Mouse (Mus musculus) brown adipose tissue, adult 24 weeks (tissue): ENCODE measurements around the gene Baiap2l1. TPM values are rescaled to one million over a fixed set of nuclear protein-coding genes. Genes with fewer than 3 reads are reported as not detected.
A peak's percentile ranks its signal among the peaks of the same experiment; 100 is the strongest.

ENCODE experiments used
- H3K27ac ChIP-seq: fragments of 200-500 bp; replicated peaks from 2 replicates; pipeline ENCODE4 v1.5.1; 2012; ENCODE audit warnings: low read depth, mild to moderate bottlenecking, low read length
- H3K4me1 ChIP-seq: fragments of 200-500 bp; 2 replicates; pipeline ENCODE4 v1.6.1; 2012; ENCODE audit warnings: low read length, mixed read lengths; ENCODE audit not compliant: control insufficient read depth, insufficient read depth, insufficient read length
- H3K4me3 ChIP-seq: fragments of 200-500 bp; 2 replicates; pipeline ENCODE4 v1.5.1; 2012; ENCODE audit warnings: low read depth, mild to moderate bottlenecking, low read length, moderate library complexity; ENCODE audit not compliant: insufficient read depth
- polyA plus RNA-seq: library from polyadenylated mRNA; stranded (reverse); fragments of >200 nt; gene quantifications from 2 replicates; pipeline ENCODE4 v1.2.4, GENCODE M21; 2012; ENCODE audit not compliant: missing spikeins, insufficient read depth, insufficient read length

Gene Baiap2l1
- polyA plus RNA-seq, 1 experiment, result not detected

DNA sequence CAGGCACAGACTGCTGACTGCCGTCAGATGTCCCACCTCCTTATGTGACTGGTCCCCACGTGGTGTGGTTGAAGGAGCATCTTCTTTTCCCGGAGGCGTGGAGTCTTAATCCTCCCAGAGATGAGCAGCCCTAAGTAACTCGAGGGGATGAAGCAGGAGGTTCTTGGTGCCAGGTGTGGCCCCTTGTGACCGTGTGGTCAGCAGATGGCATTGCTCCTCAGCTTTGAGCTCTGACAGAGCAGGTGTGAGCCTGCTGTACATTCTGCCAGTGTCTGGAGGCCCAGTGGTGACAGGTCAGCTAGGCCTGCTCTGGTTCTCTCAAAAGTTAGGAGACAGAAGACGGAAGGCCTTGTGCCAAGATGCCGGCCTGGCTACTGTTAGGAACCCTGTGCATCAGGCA, 97.4 kb downstream of the Baiap2l1 start:
- peaks cover 55% of the 10 kb centered on the region for H3K4me1 ChIP-seq
- H3K27ac ChIP-seq, result 0 out of 2 replicates have a peak overlapping the region, but pooled peaks have one; percentile 5
- no peak overlapping the region for H3K4me3 ChIP-seq

DNA sequence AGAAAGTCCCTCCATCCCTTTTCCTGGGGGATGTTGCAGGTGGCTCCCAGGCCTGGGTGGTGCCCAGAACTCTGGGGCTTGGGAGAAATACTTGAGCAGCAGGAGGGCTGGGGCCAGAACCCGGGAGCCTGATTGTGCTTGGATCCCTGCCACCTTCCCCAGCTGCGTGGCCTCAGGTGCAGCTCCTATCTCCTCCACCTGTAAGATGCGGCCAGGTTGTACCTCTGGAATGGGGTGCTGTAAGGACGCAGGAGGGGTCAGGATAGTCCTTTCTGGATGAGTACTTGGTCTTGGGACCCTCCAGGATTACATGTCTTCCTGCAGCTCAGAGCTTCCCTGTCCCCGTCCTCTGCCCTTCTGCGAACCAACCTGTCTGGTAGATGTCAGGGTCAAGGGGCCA, 98.7 kb downstream of the Baiap2l1 start:
- H3K27ac ChIP-seq, result no peak overlapping the region
- H3K4me3 ChIP-seq, result peak overlapping the region; percentile 96; the same call in 1 of the 2 replicates
- peaks cover 53% of the 10 kb centered on the region for H3K4me1 ChIP-seq

DNA sequence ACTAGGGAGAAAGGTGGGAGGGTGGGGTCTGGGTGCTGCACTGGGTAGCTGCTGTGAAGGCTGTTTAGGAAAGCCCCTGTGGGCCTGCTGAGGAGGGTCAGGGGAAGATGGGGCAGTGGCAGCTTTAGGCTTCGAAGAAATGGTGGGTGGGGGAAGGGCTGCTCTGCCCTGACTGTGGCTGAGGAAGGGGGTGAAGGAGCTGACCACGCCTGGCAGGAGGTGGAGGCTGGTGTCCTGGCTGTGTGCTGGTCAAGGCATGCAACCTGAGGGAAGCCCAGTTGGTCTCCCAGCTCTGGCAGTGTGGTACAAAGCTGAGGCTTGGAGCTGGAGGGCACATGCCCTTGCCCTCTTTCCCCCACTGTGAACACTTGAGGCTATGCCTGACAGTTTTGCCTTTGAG, 99.2 kb downstream of the Baiap2l1 start:
- H3K4me1 ChIP-seq, result peaks cover 55% of the 10 kb centered on the region
- peak overlapping the region; percentile 96 for H3K4me3 ChIP-seq
- peak overlapping the region; percentile 57 for H3K27ac ChIP-seq

DNA sequence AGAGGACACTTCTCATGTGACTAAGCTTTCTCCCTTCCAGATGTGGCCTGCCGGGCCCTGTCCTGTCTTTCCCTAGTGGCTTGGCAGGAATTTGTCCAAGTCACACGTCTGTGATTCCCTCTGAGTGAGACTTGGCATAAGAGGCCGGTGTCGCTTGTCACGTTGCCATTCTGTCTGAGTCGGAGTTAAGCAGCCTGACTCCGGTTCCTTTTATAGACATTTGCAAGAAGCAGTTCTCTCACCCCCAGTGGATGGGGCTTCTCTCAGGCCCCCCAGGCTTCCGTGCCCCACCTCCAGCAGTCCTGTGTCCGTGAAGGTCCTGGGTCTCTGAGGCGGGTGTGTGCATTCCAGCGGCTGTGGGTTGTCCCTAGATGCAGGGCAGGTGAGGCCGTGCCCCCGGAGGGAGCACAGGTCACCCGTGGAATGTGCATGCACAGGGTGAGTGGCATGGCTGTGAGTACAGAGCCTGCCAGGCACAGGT, 99.7 kb downstream of the Baiap2l1 start:
- Histone ChIP-seq H3K4me1 (peaks cover 50% of the 10 kb centered on the region), H3K27ac (peak overlapping the region; percentile 57), H3K4me3 (peak overlapping the region; percentile 96)

DNA sequence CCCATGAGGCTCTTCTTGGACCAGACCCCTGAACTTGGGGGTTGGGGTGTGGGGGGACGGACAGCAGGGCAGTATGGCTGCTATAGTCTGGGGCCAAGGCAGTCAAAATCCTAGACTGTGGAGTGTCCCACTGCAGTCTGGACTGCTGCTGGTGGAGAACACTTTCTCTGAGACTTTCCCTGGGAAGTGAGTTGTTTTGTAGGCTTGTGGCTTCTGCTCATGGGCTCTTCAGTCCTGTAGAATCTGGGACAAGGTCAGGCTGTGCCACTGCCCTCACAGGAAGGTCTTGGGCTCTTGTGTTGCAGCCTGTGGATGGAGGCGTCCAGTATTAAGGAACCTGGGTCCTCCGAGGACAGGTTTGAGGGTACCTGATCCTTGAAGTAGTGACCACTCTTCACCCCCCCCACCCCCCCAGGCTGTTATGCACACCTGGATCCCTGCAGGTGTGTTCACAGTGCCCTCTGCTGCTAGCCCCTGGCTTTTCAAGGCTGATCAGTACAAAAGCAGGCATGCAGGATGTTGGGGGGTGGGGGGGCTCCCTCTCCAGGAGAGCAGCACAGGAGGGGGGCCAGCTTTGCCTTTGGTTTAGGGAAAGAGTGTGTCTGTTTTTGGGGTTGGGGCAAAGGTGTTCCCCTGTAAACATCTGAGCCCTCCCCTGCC, 100.3 kb downstream of the Baiap2l1 start:
- Histone ChIP-seq H3K4me1 (peaks cover 47% of the 10 kb centered on the region), H3K27ac (peak overlapping the region; percentile 89), H3K4me3 (peak overlapping the region; percentile 96)

DNA sequence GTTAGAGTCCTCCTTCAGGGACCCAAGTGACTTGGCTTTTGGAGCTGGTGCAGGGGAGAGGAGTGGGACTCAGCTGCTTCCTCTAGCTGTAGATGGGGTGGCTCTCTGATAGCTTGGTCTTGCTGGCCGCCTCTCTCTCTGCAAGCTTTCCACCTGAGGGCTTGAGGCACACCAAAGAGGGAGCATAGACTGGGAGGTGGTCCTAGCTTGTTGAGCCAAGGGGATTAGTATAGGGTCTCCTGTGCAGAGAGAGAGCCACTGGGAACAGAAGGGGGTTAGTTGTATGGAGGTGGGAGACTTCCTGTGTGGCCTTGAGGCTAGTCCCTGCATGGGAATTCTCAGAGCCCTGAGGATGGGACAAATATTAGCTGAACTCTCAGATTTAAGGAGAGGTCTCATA, 101.0 kb downstream of the Baiap2l1 start:
- Histone ChIP-seq H3K27ac (peak overlapping the region; percentile 89), H3K4me1 (peaks cover 47% of the 10 kb centered on the region), H3K4me3 (peak overlapping the region; percentile 96)

DNA sequence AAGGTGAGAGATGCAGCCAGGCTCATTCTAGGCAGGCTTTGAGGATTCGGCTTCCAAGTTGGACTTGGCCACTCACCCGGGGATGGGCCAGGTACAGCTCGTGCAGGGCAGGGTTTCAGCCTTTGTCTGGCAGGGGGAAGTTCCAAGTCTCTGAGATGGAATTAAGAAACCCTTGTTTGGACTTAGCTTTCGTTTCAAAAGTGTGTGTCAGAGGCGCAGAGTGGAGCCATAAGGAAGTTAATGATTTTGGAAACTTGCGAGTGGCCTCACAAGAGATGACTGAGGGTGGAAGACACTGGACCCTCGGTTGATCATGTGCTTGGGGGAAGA, 101.4 kb downstream of the Baiap2l1 start:
- peaks cover 43% of the 10 kb centered on the region for H3K4me1 ChIP-seq
- peak overlapping the region; percentile 89 for H3K27ac ChIP-seq
- peak overlapping the region; percentile 96 for H3K4me3 ChIP-seq

DNA sequence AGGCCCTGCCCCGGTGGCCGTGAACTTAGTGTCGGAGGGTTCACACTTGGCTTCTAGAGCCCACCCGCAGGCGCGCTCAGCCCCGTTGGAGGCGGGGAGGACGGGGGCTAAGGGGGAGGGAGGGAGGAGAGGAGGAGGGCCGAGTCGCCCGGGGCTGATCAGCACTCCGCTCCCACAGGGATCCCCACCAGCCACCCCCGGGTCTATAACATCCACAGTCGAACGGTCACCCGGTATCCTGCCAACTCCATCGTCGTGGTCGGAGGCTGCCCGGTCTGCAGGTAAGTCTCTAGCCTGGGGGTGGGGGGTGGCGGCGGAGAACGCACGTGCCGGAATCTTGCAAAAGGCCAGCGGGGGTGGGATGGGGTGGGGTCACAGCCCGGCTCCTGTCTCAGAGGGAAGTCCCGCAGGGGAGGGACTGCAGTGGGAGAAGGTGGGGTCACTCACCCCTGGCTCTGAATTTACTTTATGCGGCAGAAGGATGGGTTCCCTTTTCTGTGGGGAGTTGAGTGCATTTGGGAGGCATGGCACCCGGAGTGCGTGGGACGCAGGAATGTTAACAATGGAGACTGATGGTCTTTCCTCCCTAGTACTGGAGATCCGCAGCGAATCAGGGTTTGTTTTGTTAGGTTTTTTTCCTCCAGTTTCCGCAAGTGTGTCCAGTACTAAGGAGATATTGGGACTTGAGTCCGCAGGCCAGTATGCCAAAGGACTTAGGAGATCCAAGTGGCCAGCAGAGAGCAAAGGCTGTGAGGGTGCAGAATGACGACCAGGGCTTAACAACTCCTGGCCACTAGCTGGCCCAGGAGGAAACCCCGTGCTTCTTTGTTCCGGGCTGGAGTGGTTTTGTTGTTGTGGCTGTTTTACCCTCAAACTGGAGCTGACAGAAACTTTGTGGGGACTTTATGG, 102.0 kb downstream of the Baiap2l1 start:
- Histone ChIP-seq H3K27ac (peak overlapping the region; percentile 89), H3K4me3 (peak overlapping the region; percentile 96), H3K4me1 (peaks cover 38% of the 10 kb centered on the region)

DNA sequence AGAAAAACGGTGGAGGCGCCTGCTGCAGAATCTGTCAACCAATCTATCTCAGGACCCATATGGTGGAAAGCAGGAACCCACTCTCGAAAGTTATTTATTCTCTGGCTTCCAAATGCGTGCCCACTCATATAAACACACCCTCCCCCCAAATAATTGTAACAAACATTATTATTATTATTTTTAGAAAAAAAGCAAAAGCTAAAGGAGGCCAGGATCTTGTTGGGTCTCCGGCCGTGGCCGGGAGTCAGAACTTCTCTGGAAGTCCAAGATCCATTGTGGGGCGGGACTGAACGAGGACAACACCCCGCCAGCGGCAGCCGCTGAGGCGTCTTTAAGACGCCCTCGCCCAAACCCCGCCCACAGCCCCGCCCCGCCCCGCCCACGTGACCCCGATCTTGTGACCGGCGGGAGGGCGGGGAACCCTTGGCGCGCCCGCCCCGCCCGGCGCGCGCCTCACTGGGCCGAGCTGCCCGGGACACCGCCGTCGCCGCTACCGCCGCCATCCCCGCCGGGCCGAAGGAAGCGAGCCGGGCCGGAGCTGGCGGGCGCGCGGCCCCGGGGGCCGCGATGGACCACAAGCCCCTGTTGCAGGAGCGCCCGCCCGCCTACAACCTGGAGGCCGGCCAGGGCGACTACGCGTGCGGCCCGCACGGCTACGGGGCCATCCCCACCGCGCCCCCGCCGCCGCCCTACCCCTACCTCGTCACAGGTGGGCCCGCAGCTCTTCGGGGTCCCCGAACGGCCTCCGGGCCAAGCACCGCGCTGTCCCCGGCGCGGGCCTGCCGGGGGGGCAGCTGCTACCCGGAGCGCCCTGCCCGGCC, 102.9 kb downstream of the Baiap2l1 start:
- H3K27ac ChIP-seq, result peak overlapping the region; percentile 89
- H3K4me3 ChIP-seq, result peak overlapping the region; percentile 96
- H3K4me1 ChIP-seq, result peaks cover 29% of the 10 kb centered on the region

DNA sequence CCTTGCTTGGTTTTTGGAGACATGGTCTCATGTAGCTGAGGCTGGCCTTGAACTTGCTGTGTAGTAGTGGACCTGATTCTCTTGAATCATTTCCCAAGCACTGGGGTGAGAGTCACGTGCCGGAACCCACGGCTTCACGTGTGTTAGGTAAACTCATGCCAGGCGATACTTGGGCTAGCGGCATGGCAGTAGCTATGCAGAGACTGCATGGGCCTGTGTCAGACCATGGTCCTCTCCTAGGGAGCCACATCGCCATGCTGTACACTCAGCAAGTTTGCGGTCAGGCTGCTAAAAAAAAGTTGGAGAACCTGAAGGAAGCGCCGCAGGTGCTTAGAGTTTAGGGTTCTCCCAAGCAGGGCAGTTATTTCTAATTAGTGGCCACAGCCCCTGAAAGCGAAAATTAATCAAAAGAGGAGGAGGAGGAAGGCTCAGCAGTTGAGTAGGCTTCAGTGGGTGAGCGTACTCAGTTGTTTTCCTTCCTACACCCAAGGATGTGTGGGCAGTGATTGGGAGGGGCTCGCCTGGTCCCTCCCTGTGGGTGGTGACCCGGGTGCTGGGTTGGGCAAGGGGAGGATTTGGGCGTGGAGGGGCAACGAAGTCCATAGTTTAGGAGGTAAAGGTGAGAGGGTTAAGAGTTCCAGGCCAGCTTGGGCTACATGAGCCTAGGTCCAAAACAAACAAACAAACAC, 103.6 kb downstream of the Baiap2l1 start:
- peak overlapping the region; percentile 76 for H3K27ac ChIP-seq
- H3K4me3 ChIP-seq, result peak overlapping the region; percentile 54
- H3K4me1 ChIP-seq, result peaks cover 23% of the 10 kb centered on the region

DNA sequence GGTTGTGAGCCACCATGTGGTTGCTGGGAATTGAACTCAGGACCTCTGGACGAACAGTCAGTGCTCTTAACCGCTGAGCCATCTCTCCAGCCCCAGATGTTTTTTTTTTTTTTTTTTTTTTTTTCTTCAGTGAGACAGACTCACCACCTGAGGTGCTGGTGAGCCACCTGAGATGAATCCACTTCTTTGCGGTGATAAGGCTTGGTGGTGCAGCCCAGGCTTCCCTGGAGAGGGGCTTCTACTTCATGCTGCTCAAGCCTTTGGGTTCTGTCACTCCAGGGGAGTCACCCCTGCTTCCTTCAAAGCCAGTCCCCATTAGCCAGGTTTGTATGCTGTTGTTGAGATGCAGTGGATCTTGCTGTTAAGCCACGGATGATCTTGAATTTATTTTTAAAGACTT, 104.7 kb downstream of the Baiap2l1 start:
- Histone ChIP-seq H3K27ac (no peak overlapping the region), H3K4me1 (peaks cover 13% of the 10 kb centered on the region)

DNA sequence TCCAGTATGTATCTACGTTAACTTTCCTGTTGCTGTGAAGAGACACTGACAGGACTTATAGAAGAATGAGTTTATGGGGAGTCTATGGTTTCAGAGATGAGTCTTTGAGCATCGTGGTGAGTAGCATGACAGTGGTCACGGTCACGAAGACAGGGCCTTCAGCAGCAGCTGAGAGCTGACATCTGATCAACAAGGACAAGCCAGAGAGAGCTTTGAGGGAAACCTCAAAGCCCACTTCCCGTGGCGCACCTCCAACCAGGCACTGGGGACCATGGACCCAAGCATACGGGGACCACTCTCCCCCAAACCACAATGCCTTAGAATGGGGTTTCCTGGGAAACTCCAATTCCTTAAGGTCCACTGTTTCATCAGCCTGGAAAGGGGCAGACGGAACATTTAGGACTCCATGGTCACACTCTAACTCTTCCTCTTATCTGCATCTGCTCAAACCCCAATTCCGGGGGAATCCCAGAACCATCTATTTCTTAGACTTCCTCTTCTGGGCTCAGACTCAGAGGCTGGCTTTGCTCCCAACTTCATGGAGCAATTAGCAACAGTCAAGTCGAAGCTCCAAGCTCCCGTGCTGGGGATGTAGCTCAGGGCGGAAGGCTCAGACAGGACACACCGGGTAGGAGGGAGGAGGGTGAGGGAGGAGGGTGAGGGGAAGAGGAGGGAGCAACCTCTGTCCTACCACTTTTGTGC, 105.9 kb downstream of the Baiap2l1 start:
- no peak overlapping the region for H3K4me3 ChIP-seq
- 0 out of 2 replicates have a peak overlapping the region, but pooled peaks have one; percentile 20 for H3K27ac ChIP-seq
- H3K4me1 ChIP-seq, result peaks cover 10% of the 10 kb centered on the region

More for the DNA sequence above, 104.7 kb downstream of the Baiap2l1 start:
- no peak overlapping the region for H3K4me3 ChIP-seq

DNA sequence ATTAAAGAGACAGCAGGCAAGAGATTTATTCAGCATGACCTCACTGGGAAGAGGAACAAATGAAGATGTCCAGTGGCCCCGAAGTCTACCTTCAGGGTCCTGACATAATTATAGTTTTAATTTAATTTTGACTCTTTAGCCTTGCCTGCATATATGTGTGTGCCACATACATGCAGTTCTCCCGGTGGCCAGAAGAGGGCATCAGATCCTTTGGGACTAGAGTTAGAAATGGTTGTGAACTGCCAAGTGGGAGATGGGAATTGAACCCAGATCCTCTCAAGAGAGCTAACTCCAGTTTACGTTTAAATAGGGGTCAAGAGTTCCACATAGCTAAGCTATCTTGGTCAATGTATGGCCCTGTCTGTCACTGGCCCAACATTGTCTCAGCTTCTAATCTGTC, 108.0 kb downstream of the Baiap2l1 start:
- Histone ChIP-seq H3K4me3 (no peak overlapping the region), H3K4me1 (peaks cover 10% of the 10 kb centered on the region), H3K27ac (no peak overlapping the region)
